8 mouse cellular contexts compared by ENCODE assay signal in the genomic region with DNA sequence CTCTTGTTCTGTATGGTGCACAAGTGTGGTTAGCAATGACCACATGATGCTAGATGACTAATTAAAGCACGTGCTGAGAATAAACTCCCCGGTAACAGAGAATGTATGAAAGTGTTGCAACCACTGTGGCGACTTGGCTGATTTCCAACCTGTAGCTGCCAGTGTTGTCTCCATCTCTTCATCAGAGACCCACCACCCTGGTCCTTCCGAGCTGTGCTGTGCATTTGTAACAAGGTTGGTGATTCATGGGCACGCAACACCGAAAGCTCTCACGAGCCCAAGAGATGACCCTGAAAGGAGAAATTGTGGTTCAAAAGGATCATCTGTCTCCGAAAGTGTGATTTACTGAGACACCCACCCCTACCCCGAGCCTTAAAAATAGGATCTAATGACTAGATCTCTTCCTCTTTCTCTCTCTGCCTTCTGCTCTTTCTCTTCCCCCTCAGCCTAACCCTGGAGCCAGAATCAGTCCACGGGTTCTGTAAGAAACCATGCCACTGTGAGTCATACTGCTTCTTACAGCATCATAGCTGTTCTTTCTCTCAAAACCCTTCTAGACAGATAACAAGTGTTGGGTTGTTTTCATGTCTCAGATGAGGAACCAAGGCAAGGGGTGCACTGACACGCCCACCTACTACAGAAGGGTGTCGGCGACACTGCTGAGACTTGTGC.
DNase-seq lines count a peak whose midpoint lies in the region; TF ChIP-seq lines count a peak whose summit lies in the region.
"Had no signal": no experiment of that assay in that cellular context is flagged by ENCODE, and none has a peak within 500 bp of the region (broad histone marks: within the 10 kb centered on the region; RNA-seq: fewer than 3 reads in every experiment).

No protein-coding gene starts in this region.

- H3K9me3 ChIP-seq in limb, embryonic 10.5 days (replicated peaks): no peaks in the 10 kb centered on the region

- DNase-seq in left cerebral cortex, adult 2 months (ENCODE audit: extremely low spot score in 1 of 2, low spot score in 2 of 2): no peak
- DNase-seq in left cerebral cortex, postnatal 36 days (ENCODE audit: low spot score in 2 of 2): no peak
- DNase-seq in NIH3T3 (ENCODE audit: low read depth): peak; percentile 12
- peak; percentile 2 for DNase-seq in c-Kit-positive CD71-positive TER-119-positive erythroid progenitor cells, embryonic 14.5 days (ENCODE audit: low spot score)
- DNase-seq in monocyte, adult 2 months (ENCODE audit: low read depth in 1 of 2, low spot score in 2 of 2): peak; percentile 88 to 92
- DNase-seq in cerebellum, postnatal 25 days: no peak
- no peak for DNase-seq in limb, embryonic 10.5 days (ENCODE audit: low spot score)
- DNase-seq: right cerebral cortex, adult 18-20 months had no signal

- TF ChIP-seq CTCF in left cerebral cortex, adult 2 months (IDR thresholded peaks at IDR 0.05): no peak

- H3K4me1 ChIP-seq in limb, embryonic 10.5 days: peaks cover 25% of the 10 kb centered on the region

- intact Hi-C loops in left cerebral cortex, adult 2 months (cut with DNase I): no loop called here
- intact Hi-C loops in left cerebral cortex, postnatal 36 days (cut with DNase I): no loop called here

- no peak overlapping the region for H3K4me3 ChIP-seq in left cerebral cortex, adult 2 months
- H3K4me3 ChIP-seq in limb, embryonic 10.5 days: no peak overlapping the region

- no peaks in the 10 kb centered on the region for H3K36me3 ChIP-seq in limb, embryonic 10.5 days

- 91% methylated on average over 13 of the region's 13 CpGs for WGBS in limb, embryonic 10.5 days

- peak overlapping the region; percentile 77 for H3K27ac ChIP-seq in left cerebral cortex, adult 2 months
- H3K27ac ChIP-seq in limb, embryonic 10.5 days: no peak overlapping the region

- no peaks in the 10 kb centered on the region for H3K27me3 ChIP-seq in limb, embryonic 10.5 days (ENCODE audit: low read depth, poor library complexity, severe bottlenecking)

Comparison
In these comparisons a context has a peak if more than half of its experiments do, and no peak if none do; other contexts are left out.
1. DNase-seq: peak in NIH3T3 (single experiment), c-Kit-positive CD71-positive TER-119-positive erythroid progenitor cells, embryonic 14.5 days (single experiment) and monocyte, adult 2 months (2 of 2); none in left cerebral cortex, adult 2 months (0 of 2), left cerebral cortex, postnatal 36 days (0 of 2), cerebellum, postnatal 25 days (0 of 2) and limb, embryonic 10.5 days (single experiment).